Mouse (Mus musculus): Measurements from ENCODE around the gene Hnrnpa1. TPM values are rescaled to one million over a fixed set of nuclear protein-coding genes. Genes with fewer than 3 reads are reported as not detected.

The Hnrnpa1 gene
- polyA plus RNA-seq, 1 experiment from 2014 or later, result 1,180 TPM

GRCm38 (mm10) chr15:103214971-103215907 is 25.0 kb upstream of the Hnrnpa1 start:
- Histone ChIP-seq H3K9me3 (ENCODE audit: control insufficient read depth, low read length) (no peaks in the 10 kb centered on the region), H3K4me1 (ENCODE audit: control insufficient read depth, insufficient read depth, low read length) (peaks cover 15% of the 10 kb centered on the region), H3K27ac (ENCODE audit: low read depth, low read length) (peak overlapping the region; percentile 85), H3K4me2 (replicated peaks; ENCODE audit: low read depth, low read length) (peak overlapping the region; percentile 45), H3K4me3 (ENCODE audit: low read length) (peak overlapping the region; percentile 39), H3K27me3 (ENCODE audit: control insufficient read depth, insufficient read depth, low read length) (no peaks in the 10 kb centered on the region), H3K9ac (ENCODE audit: low read depth, low read length) (peak overlapping the region; percentile 51), H3K36me3 (ENCODE audit: control insufficient read depth, insufficient read depth, low read length) (peaks cover 28% of the 10 kb centered on the region)
- peak; percentile 96 for ATAC-seq (ENCODE audit: low FRiP score, low TSS enrichment)
- 0% methylated on average over 15 of the region's 15 CpGs for WGBS

- ATAC-seq (ENCODE audit: low FRiP score, low TSS enrichment), result peak; percentile 2; the same call in 1 of the 2 replicates
- Histone ChIP-seq H3K4me2 (replicated peaks; ENCODE audit: low read depth, low read length) (peak overlapping the region; percentile 45), H3K9ac (ENCODE audit: low read depth, low read length) (no peak overlapping the region), H3K36me3 (ENCODE audit: control insufficient read depth, insufficient read depth, low read length) (peaks cover 23% of the 10 kb centered on the region), H3K4me3 (ENCODE audit: low read length) (peak overlapping the region; percentile 39; the same call in 1 of the 2 replicates), H3K4me1 (ENCODE audit: control insufficient read depth, insufficient read depth, low read length) (peaks cover 18% of the 10 kb centered on the region), H3K27ac (ENCODE audit: low read depth, low read length) (peak overlapping the region; percentile 85), H3K27me3 (ENCODE audit: control insufficient read depth, insufficient read depth, low read length) (no peaks in the 10 kb centered on the region), H3K9me3 (ENCODE audit: control insufficient read depth, low read length) (no peaks in the 10 kb centered on the region)
- 23% methylated on average over 2 of the region's 2 CpGs for WGBS
These were observed 24.2 kb upstream of the Hnrnpa1 start for GRCm38 (mm10) chr15:103216052-103216451.

GRCm38 (mm10) chr15:103220785-103221184 is 19.4 kb upstream of the Hnrnpa1 start:
- H3K9me3 ChIP-seq (ENCODE audit: control insufficient read depth, low read length), result no peaks in the 10 kb centered on the region
- WGBS, result 31% methylated on average over 3 of the region's 3 CpGs
- peak overlapping the region; percentile 24; the same call in 1 of the 2 replicates for H3K27ac ChIP-seq (ENCODE audit: low read depth, low read length)
- H3K27me3 ChIP-seq (ENCODE audit: control insufficient read depth, insufficient read depth, low read length), result no peaks in the 10 kb centered on the region
- peaks cover 24% of the 10 kb centered on the region for H3K4me1 ChIP-seq (ENCODE audit: control insufficient read depth, insufficient read depth, low read length)
- H3K4me2 ChIP-seq (replicated peaks; ENCODE audit: low read depth, low read length), result no peak overlapping the region
- no peak for ATAC-seq (ENCODE audit: low FRiP score, low TSS enrichment)
- H3K9ac ChIP-seq (ENCODE audit: low read depth, low read length), result no peak overlapping the region
- no peak overlapping the region for H3K4me3 ChIP-seq (ENCODE audit: low read length)
- H3K36me3 ChIP-seq (ENCODE audit: control insufficient read depth, insufficient read depth, low read length), result peaks cover 2% of the 10 kb centered on the region; the same call in 1 of the 2 replicates

- no peak overlapping the region for H3K9ac ChIP-seq (ENCODE audit: low read depth, low read length)
- H3K4me3 ChIP-seq (ENCODE audit: low read length), result no peak overlapping the region
- H3K36me3 ChIP-seq (ENCODE audit: control insufficient read depth, insufficient read depth, low read length), result peaks cover 2% of the 10 kb centered on the region; the same call in 1 of the 2 replicates
- WGBS, result 88% methylated on average over 1 of the region's 1 CpGs
- H3K27me3 ChIP-seq (ENCODE audit: control insufficient read depth, insufficient read depth, low read length), result no peaks in the 10 kb centered on the region
- peaks cover 18% of the 10 kb centered on the region for H3K4me1 ChIP-seq (ENCODE audit: control insufficient read depth, insufficient read depth, low read length)
- no peak for ATAC-seq (ENCODE audit: low FRiP score, low TSS enrichment)
- no peak overlapping the region for H3K4me2 ChIP-seq (replicated peaks; ENCODE audit: low read depth, low read length)
- no peaks in the 10 kb centered on the region for H3K9me3 ChIP-seq (ENCODE audit: control insufficient read depth, low read length)
- H3K27ac ChIP-seq (ENCODE audit: low read depth, low read length), result peak overlapping the region; percentile 24
These were observed 18.8 kb upstream of the Hnrnpa1 start for GRCm38 (mm10) chr15:103221386-103221785.

- Histone ChIP-seq H3K9ac (ENCODE audit: low read depth, low read length) (no peak overlapping the region), H3K4me2 (replicated peaks; ENCODE audit: low read depth, low read length) (no peak overlapping the region), H3K27ac (ENCODE audit: low read depth, low read length) (no peak overlapping the region), H3K4me1 (ENCODE audit: control insufficient read depth, insufficient read depth, low read length) (peaks cover 14% of the 10 kb centered on the region; the same call in 1 of the 2 replicates), H3K9me3 (ENCODE audit: control insufficient read depth, low read length) (no peaks in the 10 kb centered on the region), H3K4me3 (ENCODE audit: low read length) (no peak overlapping the region), H3K27me3 (ENCODE audit: control insufficient read depth, insufficient read depth, low read length) (no peaks in the 10 kb centered on the region), H3K36me3 (ENCODE audit: control insufficient read depth, insufficient read depth, low read length) (peaks cover 2% of the 10 kb centered on the region; the same call in 1 of the 2 replicates)
- WGBS, result 78% methylated on average over 2 of the region's 2 CpGs
- no peak for ATAC-seq (ENCODE audit: low FRiP score, low TSS enrichment)
These were observed 16.1 kb upstream of the Hnrnpa1 start for GRCm38 (mm10) chr15:103224161-103224560.

- Histone ChIP-seq H3K4me3 (ENCODE audit: low read length) (no peak overlapping the region), H3K4me1 (ENCODE audit: control insufficient read depth, insufficient read depth, low read length) (0 out of 2 replicates have a peak, but pooled peaks cover 3% of the 10 kb centered on the region), H3K27me3 (ENCODE audit: control insufficient read depth, insufficient read depth, low read length) (no peaks in the 10 kb centered on the region), H3K36me3 (ENCODE audit: control insufficient read depth, insufficient read depth, low read length) (no peaks in the 10 kb centered on the region), H3K9ac (ENCODE audit: low read depth, low read length) (no peak overlapping the region), H3K27ac (ENCODE audit: low read depth, low read length) (no peak overlapping the region), H3K9me3 (ENCODE audit: control insufficient read depth, low read length) (no peaks in the 10 kb centered on the region), H3K4me2 (replicated peaks; ENCODE audit: low read depth, low read length) (no peak overlapping the region)
- WGBS, result 77% methylated on average over 3 of the region's 3 CpGs
- ATAC-seq (ENCODE audit: low FRiP score, low TSS enrichment), result no peak
These were observed 13.2 kb upstream of the Hnrnpa1 start for GRCm38 (mm10) chr15:103227022-103227421.

GRCm38 (mm10) chr15:103227572-103227971 is 12.7 kb upstream of the Hnrnpa1 start:
- 78% methylated on average over 2 of the region's 2 CpGs for WGBS
- ATAC-seq (ENCODE audit: low FRiP score, low TSS enrichment), result no peak
- no peak overlapping the region for H3K4me3 ChIP-seq (ENCODE audit: low read length)
- H3K9me3 ChIP-seq (ENCODE audit: control insufficient read depth, low read length), result no peaks in the 10 kb centered on the region
- H3K4me1 ChIP-seq (ENCODE audit: control insufficient read depth, insufficient read depth, low read length), result 0 out of 2 replicates have a peak, but pooled peaks cover 3% of the 10 kb centered on the region
- H3K9ac ChIP-seq (ENCODE audit: low read depth, low read length), result no peak overlapping the region
- no peak overlapping the region for H3K4me2 ChIP-seq (replicated peaks; ENCODE audit: low read depth, low read length)
- H3K36me3 ChIP-seq (ENCODE audit: control insufficient read depth, insufficient read depth, low read length), result no peaks in the 10 kb centered on the region
- H3K27me3 ChIP-seq (ENCODE audit: control insufficient read depth, insufficient read depth, low read length), result no peaks in the 10 kb centered on the region
- no peak overlapping the region for H3K27ac ChIP-seq (ENCODE audit: low read depth, low read length)

GRCm38 (mm10) chr15:103228904-103229303 is 11.3 kb upstream of the Hnrnpa1 start:
- no peak overlapping the region for H3K4me3 ChIP-seq (ENCODE audit: low read length)
- H3K9me3 ChIP-seq (ENCODE audit: control insufficient read depth, low read length), result no peaks in the 10 kb centered on the region
- no peak overlapping the region for H3K27ac ChIP-seq (ENCODE audit: low read depth, low read length)
- no peak overlapping the region for H3K9ac ChIP-seq (ENCODE audit: low read depth, low read length)
- no peaks in the 10 kb centered on the region for H3K27me3 ChIP-seq (ENCODE audit: control insufficient read depth, insufficient read depth, low read length)
- 81% methylated on average over 2 of the region's 2 CpGs for WGBS
- no peaks in the 10 kb centered on the region; the same call in 1 of the 2 replicates for H3K36me3 ChIP-seq (ENCODE audit: control insufficient read depth, insufficient read depth, low read length)
- H3K4me1 ChIP-seq (ENCODE audit: control insufficient read depth, insufficient read depth, low read length), result 0 out of 2 replicates have a peak, but pooled peaks cover 3% of the 10 kb centered on the region
- no peak for ATAC-seq (ENCODE audit: low FRiP score, low TSS enrichment)
- H3K4me2 ChIP-seq (replicated peaks; ENCODE audit: low read depth, low read length), result no peak overlapping the region

GRCm38 (mm10) chr15:103233119-103233518 is 7.1 kb upstream of the Hnrnpa1 start:
- Histone ChIP-seq H3K27ac (ENCODE audit: low read depth, low read length) (no peak overlapping the region), H3K9ac (ENCODE audit: low read depth, low read length) (no peak overlapping the region), H3K27me3 (ENCODE audit: control insufficient read depth, insufficient read depth, low read length) (no peaks in the 10 kb centered on the region), H3K9me3 (ENCODE audit: control insufficient read depth, low read length) (no peaks in the 10 kb centered on the region), H3K36me3 (ENCODE audit: control insufficient read depth, insufficient read depth, low read length) (peaks cover 9% of the 10 kb centered on the region), H3K4me2 (replicated peaks; ENCODE audit: low read depth, low read length) (no peak overlapping the region), H3K4me1 (ENCODE audit: control insufficient read depth, insufficient read depth, low read length) (peaks cover 5% of the 10 kb centered on the region; the same call in 1 of the 2 replicates), H3K4me3 (ENCODE audit: low read length) (no peak overlapping the region)
- WGBS, result 87% methylated on average over 2 of the region's 2 CpGs
- no peak for ATAC-seq (ENCODE audit: low FRiP score, low TSS enrichment)

Measured in kidney, embryonic 14.5 days (tissue).